Mouse (Mus musculus): Measurements from ENCODE around the gene Slc25a10. TPM values are rescaled to one million over a fixed set of nuclear protein-coding genes. Genes with fewer than 3 reads are reported as not detected.

Slc25a10 gene
- polyA plus RNA-seq, 1 experiment from 2014 or later = 83.4 TPM

DNA sequence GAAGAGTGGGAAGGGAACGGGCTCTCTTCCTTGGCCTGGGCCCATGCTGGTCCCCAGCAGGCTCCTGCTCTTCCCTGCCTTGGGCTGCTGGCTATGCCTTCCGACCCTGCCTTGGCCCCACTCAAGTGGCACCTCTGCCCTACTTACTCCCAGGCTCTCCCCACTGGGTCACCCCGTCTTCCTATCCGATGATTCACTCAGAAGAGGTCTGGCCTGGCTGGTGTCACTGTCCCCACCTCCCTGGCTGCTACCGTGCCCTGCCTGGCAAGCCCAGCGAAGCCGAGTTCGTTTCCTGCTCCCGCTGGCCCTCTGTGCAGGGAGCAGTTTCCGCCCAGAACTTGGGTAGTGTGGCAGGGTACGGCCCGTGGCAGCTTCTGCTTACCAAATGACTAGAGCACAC, 6.6 kb downstream of the Slc25a10 start:
- no peaks in the 10 kb centered on the region for H3K4me1 ChIP-seq (ENCODE audit: insufficient read depth, low read depth, low read length)
- WGBS = 94% methylated on average over 11 of the region's 12 CpGs
- DNase-seq (ENCODE audit: low spot score) = no peak
- TF ChIP-seq EP300 (IDR thresholded peaks at IDR 0.05) (no peak), CTCF (IDR thresholded peaks at IDR 0.05) (no peak)
- no peak overlapping the region for H3K4me2 ChIP-seq (replicated peaks; ENCODE audit: low read depth, low read length)
- no peaks in the 10 kb centered on the region for H3K27me3 ChIP-seq (replicated peaks; ENCODE audit: insufficient read depth, low read length)
- no peak overlapping the region for H3K9ac ChIP-seq (replicated peaks; ENCODE audit: low read depth)
- H3K36me3 ChIP-seq (ENCODE audit: insufficient read depth, low read length) = peaks cover 35% of the 10 kb centered on the region
- no peaks in the 10 kb centered on the region for H3K9me3 ChIP-seq (ENCODE audit: low read length)
- no peak overlapping the region for H3K27ac ChIP-seq (ENCODE audit: low read length)
- ATAC-seq = no peak
- H3K4me3 ChIP-seq (ENCODE audit: low read depth, low read length) = no peak overlapping the region

DNA sequence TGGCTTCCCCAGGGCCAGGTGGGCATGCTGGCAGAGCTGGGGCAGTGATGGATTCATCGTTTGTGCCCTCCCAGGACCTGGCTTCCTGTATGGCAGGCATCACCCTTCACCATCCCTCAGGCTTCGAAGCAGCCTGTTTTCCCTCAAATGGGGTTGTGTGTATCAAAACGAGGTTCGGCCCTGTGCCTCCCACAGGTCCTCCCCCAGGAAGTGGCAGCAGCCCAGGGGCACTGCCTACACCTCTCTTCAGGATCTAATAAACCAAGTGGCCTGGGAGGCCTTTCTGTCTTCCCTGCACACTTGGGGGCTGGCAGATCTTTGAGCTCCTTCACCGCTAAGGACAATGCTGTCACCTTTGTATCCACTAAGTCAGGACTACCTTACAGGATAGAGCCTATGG, 7.3 kb downstream of the Slc25a10 start:
- 81% methylated on average over 5 of the region's 5 CpGs for WGBS
- peaks cover 35% of the 10 kb centered on the region for H3K36me3 ChIP-seq (ENCODE audit: insufficient read depth, low read length)
- DNase-seq (ENCODE audit: low spot score) (no peak), ATAC-seq (no peak)
- no peak overlapping the region for H3K4me2 ChIP-seq (replicated peaks; ENCODE audit: low read depth, low read length)
- H3K4me3 ChIP-seq (ENCODE audit: low read depth, low read length) = no peak overlapping the region
- H3K9ac ChIP-seq (replicated peaks; ENCODE audit: low read depth) = no peak overlapping the region
- H3K27me3 ChIP-seq (replicated peaks; ENCODE audit: insufficient read depth, low read length) = no peaks in the 10 kb centered on the region
- no peak overlapping the region for H3K27ac ChIP-seq (ENCODE audit: low read length)
- no peaks in the 10 kb centered on the region for H3K4me1 ChIP-seq (ENCODE audit: insufficient read depth, low read depth, low read length)
- H3K9me3 ChIP-seq (ENCODE audit: low read length) = no peaks in the 10 kb centered on the region
- TF ChIP-seq EP300 (IDR thresholded peaks at IDR 0.05) = no peak
- no peak for TF ChIP-seq CTCF (IDR thresholded peaks at IDR 0.05)

DNA sequence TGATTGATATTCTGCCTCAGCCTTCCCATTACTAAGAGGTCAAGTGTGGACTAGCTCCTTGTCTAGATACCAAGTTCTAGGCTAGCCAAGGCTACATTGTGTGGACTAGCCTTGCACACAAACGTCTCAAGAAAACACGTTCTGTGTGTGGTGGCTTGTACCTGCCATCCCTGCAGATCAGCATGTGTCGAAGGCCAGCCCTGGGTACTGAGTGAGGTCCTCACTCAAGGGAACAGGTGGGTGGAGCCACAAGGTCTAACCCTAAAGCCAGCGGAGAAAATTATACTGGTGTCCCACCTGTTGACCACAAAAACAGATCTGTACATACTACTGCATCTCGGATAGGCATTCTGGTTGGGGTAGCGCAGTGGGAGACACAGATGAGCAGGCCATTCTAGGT, 8.3 kb downstream of the Slc25a10 start:
- Histone ChIP-seq H3K4me1 (ENCODE audit: insufficient read depth, low read depth, low read length) (no peaks in the 10 kb centered on the region), H3K27me3 (replicated peaks; ENCODE audit: insufficient read depth, low read length) (no peaks in the 10 kb centered on the region), H3K9ac (replicated peaks; ENCODE audit: low read depth) (no peak overlapping the region), H3K36me3 (ENCODE audit: insufficient read depth, low read length) (peaks cover 31% of the 10 kb centered on the region), H3K4me2 (replicated peaks; ENCODE audit: low read depth, low read length) (no peak overlapping the region), H3K4me3 (ENCODE audit: low read depth, low read length) (no peak overlapping the region), H3K9me3 (ENCODE audit: low read length) (no peaks in the 10 kb centered on the region), H3K27ac (ENCODE audit: low read length) (peak overlapping the region; percentile 55)
- 63% methylated on average over 6 of the region's 6 CpGs for WGBS
- ATAC-seq = peak; percentile 25
- no peak for DNase-seq (ENCODE audit: low spot score)
- TF ChIP-seq CTCF (IDR thresholded peaks at IDR 0.05) (no peak), EP300 (IDR thresholded peaks at IDR 0.05) (no peak)

DNA sequence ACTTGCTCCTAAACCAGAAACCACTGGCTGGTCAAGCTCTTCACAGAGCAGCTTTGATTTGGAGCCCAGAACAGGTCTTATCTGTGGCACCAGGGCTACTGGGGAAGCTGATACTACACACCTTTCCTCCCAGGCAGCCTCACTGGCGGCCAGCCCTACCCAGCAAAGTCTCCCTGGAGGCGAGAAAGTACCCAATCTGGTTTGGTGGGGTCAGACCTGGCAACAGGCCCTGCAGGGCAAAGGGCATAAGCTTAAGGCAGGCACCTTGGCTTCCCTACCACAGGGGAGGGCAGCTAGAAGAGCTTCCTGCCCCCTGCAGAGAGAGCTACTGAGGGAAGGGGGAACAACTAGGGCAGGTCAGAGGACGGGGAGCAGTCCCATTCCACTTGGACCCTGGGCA, 8.7 kb downstream of the Slc25a10 start:
- Histone ChIP-seq H3K27me3 (replicated peaks; ENCODE audit: insufficient read depth, low read length) (no peaks in the 10 kb centered on the region), H3K9ac (replicated peaks; ENCODE audit: low read depth) (no peak overlapping the region), H3K4me3 (ENCODE audit: low read depth, low read length) (no peak overlapping the region), H3K9me3 (ENCODE audit: low read length) (no peaks in the 10 kb centered on the region), H3K4me1 (ENCODE audit: insufficient read depth, low read depth, low read length) (no peaks in the 10 kb centered on the region), H3K4me2 (replicated peaks; ENCODE audit: low read depth, low read length) (no peak overlapping the region), H3K36me3 (ENCODE audit: insufficient read depth, low read length) (peaks cover 27% of the 10 kb centered on the region; the same call in 1 of the 2 replicates), H3K27ac (ENCODE audit: low read length) (peak overlapping the region; percentile 55)
- DNase-seq (ENCODE audit: low spot score) = peak; percentile 71
- WGBS = 9% methylated on average over 3 of the region's 3 CpGs
- ATAC-seq = peak; percentile 85
- TF ChIP-seq CTCF (IDR thresholded peaks at IDR 0.05) (no peak), EP300 (IDR thresholded peaks at IDR 0.05) (no peak)

DNA sequence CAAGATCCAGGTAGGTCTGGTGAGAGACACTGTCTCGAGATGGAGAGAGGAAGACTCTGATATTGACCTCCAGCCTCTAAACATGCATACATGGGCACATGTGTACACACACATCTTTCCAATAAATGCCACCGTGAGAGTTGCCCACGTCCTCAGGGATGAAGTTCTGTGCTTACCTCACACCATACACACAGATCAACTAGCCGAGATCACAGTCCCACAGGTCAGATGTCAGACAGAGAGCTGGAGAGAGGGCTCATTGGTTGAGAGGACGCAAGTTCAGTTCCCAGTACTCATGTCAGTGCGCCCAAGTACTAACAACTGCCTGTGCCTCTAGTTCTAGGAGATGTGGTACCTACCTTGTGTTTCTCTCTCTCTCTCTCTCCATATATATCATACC, 9.4 kb downstream of the Slc25a10 start:
- Histone ChIP-seq H3K9ac (replicated peaks; ENCODE audit: low read depth) (no peak overlapping the region), H3K4me2 (replicated peaks; ENCODE audit: low read depth, low read length) (no peak overlapping the region), H3K4me1 (ENCODE audit: insufficient read depth, low read depth, low read length) (no peaks in the 10 kb centered on the region), H3K4me3 (ENCODE audit: low read depth, low read length) (no peak overlapping the region), H3K27ac (ENCODE audit: low read length) (peak overlapping the region; percentile 55; the same call in 1 of the 2 replicates), H3K36me3 (ENCODE audit: insufficient read depth, low read length) (peaks cover 22% of the 10 kb centered on the region; the same call in 1 of the 2 replicates), H3K9me3 (ENCODE audit: low read length) (no peaks in the 10 kb centered on the region), H3K27me3 (replicated peaks; ENCODE audit: insufficient read depth, low read length) (no peaks in the 10 kb centered on the region)
- TF ChIP-seq CTCF (IDR thresholded peaks at IDR 0.05) (no peak), EP300 (IDR thresholded peaks at IDR 0.05) (no peak)
- WGBS = 43% methylated on average over 6 of the region's 6 CpGs
- ATAC-seq = no peak
- no peak for DNase-seq (ENCODE audit: low spot score)

DNA sequence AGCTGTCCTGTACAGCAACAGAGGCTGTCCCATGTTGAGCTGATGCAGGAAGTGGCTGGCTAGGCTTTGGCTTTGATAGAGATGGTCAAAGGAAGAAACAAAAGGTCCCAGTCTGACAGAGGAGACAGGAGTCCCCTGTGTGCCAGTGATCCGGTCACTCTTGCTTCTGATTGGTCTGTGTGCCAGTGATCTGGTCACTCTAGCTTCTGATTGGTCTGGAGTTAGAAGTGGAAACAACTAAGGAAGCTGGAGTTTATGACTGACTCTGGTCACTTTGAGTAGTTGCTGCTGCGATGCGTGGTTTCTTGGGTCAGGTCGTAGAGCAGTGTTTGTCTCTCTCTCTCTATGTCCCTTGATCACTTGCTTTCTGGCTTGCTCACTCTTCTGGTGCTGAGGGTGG, 10.1 kb downstream of the Slc25a10 start:
- no peak overlapping the region for H3K27ac ChIP-seq (ENCODE audit: low read length)
- no peaks in the 10 kb centered on the region for H3K4me1 ChIP-seq (ENCODE audit: insufficient read depth, low read depth, low read length)
- H3K4me2 ChIP-seq (replicated peaks; ENCODE audit: low read depth, low read length) = no peak overlapping the region
- H3K9ac ChIP-seq (replicated peaks; ENCODE audit: low read depth) = no peak overlapping the region
- ATAC-seq (no peak), DNase-seq (ENCODE audit: low spot score) (no peak)
- no peaks in the 10 kb centered on the region for H3K9me3 ChIP-seq (ENCODE audit: low read length)
- WGBS = 74% methylated on average over 4 of the region's 4 CpGs
- H3K27me3 ChIP-seq (replicated peaks; ENCODE audit: insufficient read depth, low read length) = no peaks in the 10 kb centered on the region
- no peak overlapping the region for H3K4me3 ChIP-seq (ENCODE audit: low read depth, low read length)
- peaks cover 15% of the 10 kb centered on the region; the same call in 1 of the 2 replicates for H3K36me3 ChIP-seq (ENCODE audit: insufficient read depth, low read length)
- no peak for TF ChIP-seq EP300 (IDR thresholded peaks at IDR 0.05)
- TF ChIP-seq CTCF (IDR thresholded peaks at IDR 0.05) = no peak

DNA sequence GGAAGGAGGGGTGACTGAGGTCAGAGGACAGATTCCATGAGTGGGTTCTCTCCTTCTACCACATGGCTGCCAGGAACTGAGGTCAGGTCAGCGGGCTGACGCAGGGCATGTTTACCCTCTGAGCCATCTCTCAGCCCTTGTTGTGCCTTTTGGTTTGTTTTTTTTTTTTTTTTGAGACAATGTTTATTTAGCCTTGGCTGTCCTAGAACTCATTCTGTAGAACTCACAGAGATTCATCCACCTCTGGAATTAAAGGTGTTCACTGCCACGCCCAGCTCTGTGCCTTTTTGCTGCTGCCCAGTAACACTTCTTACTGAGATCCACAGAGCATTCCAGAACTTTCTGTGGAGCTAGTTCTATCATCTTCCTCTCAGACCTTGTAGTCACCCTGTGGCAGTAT, 14.0 kb downstream of the Slc25a10 start:
- H3K4me2 ChIP-seq (replicated peaks; ENCODE audit: low read depth, low read length) = no peak overlapping the region
- 0 out of 2 replicates have a peak overlapping the region, but pooled peaks have one; percentile 85 for H3K27ac ChIP-seq (ENCODE audit: low read length)
- DNase-seq (ENCODE audit: low spot score) (no peak), ATAC-seq (no peak)
- peaks cover 6% of the 10 kb centered on the region; the same call in 1 of the 2 replicates for H3K4me1 ChIP-seq (ENCODE audit: insufficient read depth, low read depth, low read length)
- no peaks in the 10 kb centered on the region for H3K36me3 ChIP-seq (ENCODE audit: insufficient read depth, low read length)
- no peaks in the 10 kb centered on the region for H3K27me3 ChIP-seq (replicated peaks; ENCODE audit: insufficient read depth, low read length)
- no peaks in the 10 kb centered on the region for H3K9me3 ChIP-seq (ENCODE audit: low read length)
- TF ChIP-seq EP300 (IDR thresholded peaks at IDR 0.05) (no peak), CTCF (IDR thresholded peaks at IDR 0.05) (no peak)
- no peak overlapping the region for H3K9ac ChIP-seq (replicated peaks; ENCODE audit: low read depth)
- H3K4me3 ChIP-seq (ENCODE audit: low read depth, low read length) = no peak overlapping the region
- 67% methylated on average over 3 of the region's 3 CpGs for WGBS

Measured in lung, postnatal 0 days (tissue).